Mouse (Mus musculus): ENCODE data around the gene Plk3. TPM values are rescaled to one million over a fixed set of nuclear protein-coding genes. Genes with fewer than 3 reads are reported as not detected.
A peak's percentile ranks its signal among the peaks of the same experiment; 100 is the strongest.

Gene Plk3
- polyA plus RNA-seq, 1 experiment from 2014 or later: 4.8 TPM

DNA sequence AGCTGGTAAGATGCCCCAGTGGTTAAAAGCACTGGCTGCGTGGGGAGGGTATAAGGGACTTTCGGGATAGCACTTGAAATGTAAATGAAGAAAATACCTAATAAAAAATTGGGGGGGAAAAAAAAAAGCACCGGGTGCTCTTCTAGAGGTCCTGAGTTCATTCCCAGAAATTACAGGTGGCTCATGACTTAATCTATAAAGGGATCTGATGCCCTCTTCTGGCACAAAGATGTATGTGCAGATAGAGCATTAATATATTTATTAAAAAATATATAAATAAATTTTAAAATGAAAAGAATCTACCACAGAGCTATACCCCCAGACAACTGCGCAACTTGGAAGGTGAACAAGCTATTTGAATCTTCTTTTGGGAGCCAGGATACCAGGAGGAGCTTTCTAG is 6.8 kb upstream of the Plk3 start:
- no peak overlapping the region for H3K27ac ChIP-seq (ENCODE audit: low read depth)
- DNase-seq (no peak), ATAC-seq (no peak)
- H3K9me3 ChIP-seq (ENCODE audit: low read length): no peaks in the 10 kb centered on the region
- no peak overlapping the region for H3K9ac ChIP-seq (replicated peaks)
- WGBS (ENCODE audit: insufficient replicate concordance): 43% methylated on average over 4 of the region's 4 CpGs
- no peak overlapping the region for H3K4me3 ChIP-seq (ENCODE audit: low read depth, low read length)
- H3K27me3 ChIP-seq (ENCODE audit: insufficient read depth, low read length): no peaks in the 10 kb centered on the region
- no peak overlapping the region for H3K4me2 ChIP-seq (ENCODE audit: low read depth, low read length)
- H3K36me3 ChIP-seq (replicated peaks; ENCODE audit: insufficient read depth, low read length): no peaks in the 10 kb centered on the region
- TF ChIP-seq CTCF (IDR thresholded peaks at IDR 0.05; ENCODE audit: low read depth) (peak; percentile 47), EP300 (IDR thresholded peaks at IDR 0.05; ENCODE audit: low read depth) (no peak)
- peaks cover 6% of the 10 kb centered on the region; the same call in 1 of the 2 replicates for H3K4me1 ChIP-seq (ENCODE audit: insufficient read depth)

DNA sequence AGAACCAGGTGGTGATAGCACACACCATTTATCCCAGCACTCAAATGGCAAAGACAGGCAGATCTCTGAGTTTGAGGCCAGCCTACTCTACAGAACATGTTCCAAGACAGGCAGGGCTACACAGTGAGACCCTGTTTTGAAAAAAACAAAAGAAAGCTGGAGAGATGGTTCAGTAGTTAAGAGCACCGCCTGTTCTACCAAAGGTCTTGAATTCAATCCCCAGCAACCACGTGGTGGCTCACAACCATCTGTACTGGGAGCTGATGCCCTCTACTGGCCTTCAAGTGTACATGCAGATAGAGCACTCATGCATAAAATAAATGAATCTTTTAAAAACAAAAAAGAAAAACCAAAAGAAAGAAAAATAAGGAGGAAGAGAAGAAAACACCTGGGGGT is 5.5 kb upstream of the Plk3 start:
- Histone ChIP-seq H3K4me2 (ENCODE audit: low read depth, low read length) (no peak overlapping the region), H3K27ac (ENCODE audit: low read depth) (0 out of 2 replicates have a peak overlapping the region, but pooled peaks have one; percentile 36), H3K9me3 (ENCODE audit: low read length) (no peaks in the 10 kb centered on the region), H3K4me1 (ENCODE audit: insufficient read depth) (peaks cover 16% of the 10 kb centered on the region), H3K27me3 (ENCODE audit: insufficient read depth, low read length) (no peaks in the 10 kb centered on the region), H3K4me3 (ENCODE audit: low read depth, low read length) (no peak overlapping the region), H3K36me3 (replicated peaks; ENCODE audit: insufficient read depth, low read length) (no peaks in the 10 kb centered on the region), H3K9ac (replicated peaks) (no peak overlapping the region)
- ATAC-seq (no peak), DNase-seq (peak; percentile 58)
- TF ChIP-seq CTCF (IDR thresholded peaks at IDR 0.05; ENCODE audit: low read depth) (peak; percentile 90), EP300 (IDR thresholded peaks at IDR 0.05; ENCODE audit: low read depth) (no peak)
- WGBS (ENCODE audit: insufficient replicate concordance): 5% methylated on average over 2 of the region's 2 CpGs

DNA sequence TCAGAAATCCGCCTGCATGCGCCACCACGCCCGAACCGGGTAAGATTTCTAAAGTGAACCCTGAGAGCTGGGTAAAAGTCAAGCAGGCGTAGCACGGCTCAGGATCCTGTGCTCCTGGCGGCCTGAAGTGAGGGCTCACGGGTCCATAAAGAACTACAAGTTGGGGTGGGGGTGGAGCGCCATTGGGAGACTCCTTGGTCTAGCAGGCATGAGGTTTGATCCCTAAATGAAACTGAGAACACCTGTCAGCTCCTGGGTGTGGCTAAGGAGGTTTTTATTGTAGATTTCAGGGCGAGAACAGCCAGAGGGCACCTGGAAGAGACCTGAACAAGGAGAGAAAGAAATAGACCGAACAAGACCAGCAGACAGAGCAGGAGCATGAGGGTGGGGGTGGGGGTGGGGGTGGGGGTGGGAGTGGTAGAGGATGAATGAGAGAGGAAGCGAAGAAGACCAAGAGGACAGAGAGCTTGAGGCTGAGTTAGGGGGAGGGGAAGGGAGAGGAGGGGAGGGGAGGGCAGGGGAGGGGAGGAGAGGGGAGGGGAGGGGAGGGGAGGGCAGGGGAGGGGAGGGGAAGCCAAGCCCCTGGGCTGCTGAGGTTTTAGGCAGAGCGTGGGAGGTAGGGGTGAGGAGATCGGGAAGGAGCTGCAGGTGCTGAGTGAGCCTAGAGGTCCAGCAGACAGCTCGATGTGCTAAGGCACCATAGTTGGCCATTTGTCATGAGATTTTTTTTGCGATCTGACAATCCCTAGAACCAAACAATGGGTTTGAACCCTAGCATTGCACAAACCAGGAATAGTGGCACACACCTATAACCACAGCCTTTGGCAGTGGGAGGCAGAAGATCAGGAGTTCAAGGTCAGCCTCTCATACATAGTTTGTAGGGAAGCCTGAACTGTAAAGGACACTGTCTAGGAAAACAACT is 4.8 kb upstream of the Plk3 start:
- no peak for TF ChIP-seq CTCF (IDR thresholded peaks at IDR 0.05; ENCODE audit: low read depth)
- no peak for TF ChIP-seq EP300 (IDR thresholded peaks at IDR 0.05; ENCODE audit: low read depth)

DNA sequence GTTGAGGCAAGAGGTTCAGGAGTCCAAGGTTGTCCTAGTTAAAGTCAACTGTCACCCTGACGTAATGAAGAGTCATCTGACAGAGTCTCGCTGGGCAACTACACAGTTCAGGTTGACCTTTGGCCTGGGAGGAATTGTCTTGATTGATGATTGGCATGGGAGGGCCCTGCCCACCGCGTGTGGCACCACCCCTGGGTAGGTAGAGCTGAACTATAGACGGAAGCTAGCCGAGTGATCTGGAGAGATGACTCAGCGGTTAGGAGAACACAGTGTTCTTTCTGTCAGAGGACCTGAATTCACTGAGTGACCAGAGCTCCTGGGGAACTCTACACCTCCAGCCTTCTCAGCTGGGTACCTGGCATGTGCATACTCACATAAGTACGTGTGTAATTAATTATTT is 2.3 kb upstream of the Plk3 start:
- Histone ChIP-seq H3K27ac (ENCODE audit: low read depth) (peak overlapping the region; percentile 85), H3K4me3 (ENCODE audit: low read depth, low read length) (no peak overlapping the region), H3K4me1 (ENCODE audit: insufficient read depth) (peaks cover 30% of the 10 kb centered on the region), H3K9me3 (ENCODE audit: low read length) (no peaks in the 10 kb centered on the region), H3K27me3 (ENCODE audit: insufficient read depth, low read length) (peaks cover 17% of the 10 kb centered on the region), H3K36me3 (replicated peaks; ENCODE audit: insufficient read depth, low read length) (peaks cover 6% of the 10 kb centered on the region; the same call in 1 of the 2 replicates), H3K4me2 (ENCODE audit: low read depth, low read length) (peak overlapping the region; percentile 33), H3K9ac (replicated peaks) (peak overlapping the region; percentile 26)
- peak; percentile 88 for ATAC-seq
- WGBS (ENCODE audit: insufficient replicate concordance): 17% methylated on average over 8 of the region's 8 CpGs
- DNase-seq: peak; percentile 78
- TF ChIP-seq EP300 (IDR thresholded peaks at IDR 0.05; ENCODE audit: low read depth) (peak; percentile 92), CTCF (IDR thresholded peaks at IDR 0.05; ENCODE audit: low read depth) (no peak)

More for the DNA sequence above, 4.8 kb upstream of the Plk3 start:
- Histone ChIP-seq H3K9me3 (ENCODE audit: low read length) (no peaks in the 10 kb centered on the region), H3K9ac (replicated peaks) (no peak overlapping the region), H3K4me1 (ENCODE audit: insufficient read depth) (peaks cover 17% of the 10 kb centered on the region), H3K27ac (ENCODE audit: low read depth) (0 out of 2 replicates have a peak overlapping the region, but pooled peaks have one; percentile 36), H3K4me2 (ENCODE audit: low read depth, low read length) (no peak overlapping the region), H3K36me3 (replicated peaks; ENCODE audit: insufficient read depth, low read length) (no peaks in the 10 kb centered on the region), H3K4me3 (ENCODE audit: low read depth, low read length) (no peak overlapping the region), H3K27me3 (ENCODE audit: insufficient read depth, low read length) (0 out of 2 replicates have a peak, but pooled peaks cover under 1% of the 10 kb centered on the region)
- DNase-seq: no peak
- WGBS (ENCODE audit: insufficient replicate concordance): 74% methylated on average over 16 of the region's 17 CpGs
- ATAC-seq: no peak

DNA sequence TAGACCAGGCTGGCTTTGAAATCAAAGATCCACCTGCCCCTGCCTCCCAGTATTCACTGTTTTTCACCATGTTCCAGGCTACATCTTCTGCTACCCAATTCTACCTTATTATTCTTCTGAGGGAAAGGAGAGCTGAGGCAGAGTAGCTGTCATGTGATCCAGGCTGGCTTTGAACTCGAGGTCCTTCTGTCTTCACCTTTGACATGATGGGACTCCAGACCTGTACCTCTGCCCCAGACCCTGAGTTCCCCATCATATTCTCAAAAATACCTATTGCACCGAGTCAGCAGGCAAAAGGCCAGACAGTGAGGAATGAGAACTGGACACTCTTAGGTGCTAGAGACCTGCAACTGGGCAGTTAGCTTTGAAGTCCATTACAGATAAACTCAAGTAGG is 835 bp upstream of the Plk3 start:
- Histone ChIP-seq H3K27me3 (ENCODE audit: insufficient read depth, low read length) (peaks cover 17% of the 10 kb centered on the region), H3K36me3 (replicated peaks; ENCODE audit: insufficient read depth, low read length) (peaks cover 10% of the 10 kb centered on the region), H3K9me3 (ENCODE audit: low read length) (no peaks in the 10 kb centered on the region), H3K4me2 (ENCODE audit: low read depth, low read length) (peak overlapping the region; percentile 98), H3K4me1 (ENCODE audit: insufficient read depth) (peaks cover 30% of the 10 kb centered on the region), H3K9ac (replicated peaks) (peak overlapping the region; percentile 88), H3K4me3 (ENCODE audit: low read depth, low read length) (no peak overlapping the region), H3K27ac (ENCODE audit: low read depth) (peak overlapping the region; percentile 85)
- no peak for TF ChIP-seq CTCF (IDR thresholded peaks at IDR 0.05; ENCODE audit: low read depth)
- no peak for TF ChIP-seq EP300 (IDR thresholded peaks at IDR 0.05; ENCODE audit: low read depth)
- 35% methylated on average over 2 of the region's 2 CpGs for WGBS (ENCODE audit: insufficient replicate concordance)
- ATAC-seq (no peak), DNase-seq (no peak)

DNA sequence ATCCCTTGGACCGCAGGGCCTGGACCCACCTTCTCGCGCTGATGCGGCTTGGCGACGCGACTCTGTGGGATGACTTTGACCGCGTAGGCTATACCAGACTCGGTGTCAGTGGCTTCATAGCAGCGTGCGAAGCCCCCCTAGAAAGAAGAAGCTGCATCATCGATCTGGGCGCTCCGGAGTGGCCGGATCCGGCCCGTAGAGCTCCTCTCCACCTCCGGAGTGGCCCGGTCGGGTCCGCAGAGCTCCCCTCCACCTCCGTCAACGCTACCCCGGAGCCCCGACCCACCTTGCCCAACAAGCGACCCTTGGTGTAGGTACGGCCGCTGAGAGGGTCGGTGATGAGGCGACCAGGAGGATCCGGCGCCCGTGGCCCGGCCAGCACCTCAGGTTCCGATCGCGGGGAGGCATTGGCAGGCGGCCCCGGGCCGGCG is 382 bp downstream of the Plk3 start:
- peak overlapping the region; percentile 98 for H3K4me2 ChIP-seq (ENCODE audit: low read depth, low read length)
- TF ChIP-seq CTCF (IDR thresholded peaks at IDR 0.05; ENCODE audit: low read depth) (no peak), EP300 (IDR thresholded peaks at IDR 0.05; ENCODE audit: low read depth) (no peak)
- ATAC-seq: no peak
- H3K4me3 ChIP-seq (ENCODE audit: low read depth, low read length): peak overlapping the region; percentile 92
- under 1% methylated on average over 41 of the region's 42 CpGs for WGBS (ENCODE audit: insufficient replicate concordance)
- peaks cover 30% of the 10 kb centered on the region for H3K4me1 ChIP-seq (ENCODE audit: insufficient read depth)
- peaks cover 17% of the 10 kb centered on the region for H3K27me3 ChIP-seq (ENCODE audit: insufficient read depth, low read length)
- peak overlapping the region; percentile 88 for H3K9ac ChIP-seq (replicated peaks)
- H3K9me3 ChIP-seq (ENCODE audit: low read length): no peaks in the 10 kb centered on the region
- H3K36me3 ChIP-seq (replicated peaks; ENCODE audit: insufficient read depth, low read length): peaks cover 19% of the 10 kb centered on the region
- peak overlapping the region; percentile 72; the same call in 1 of the 2 replicates for H3K27ac ChIP-seq (ENCODE audit: low read depth)
- DNase-seq: no peak
